Mouse (Mus musculus) retina, postnatal 7 days (tissue): ENCODE measurements around the gene Dbx2.

Experiments
- DNase-seq: peaks from one replicate; pipeline ENCODE4 v3.0.0-alpha.2; 2012; ENCODE audit warnings: low read depth, low spot score

The Dbx2 gene

DNA sequence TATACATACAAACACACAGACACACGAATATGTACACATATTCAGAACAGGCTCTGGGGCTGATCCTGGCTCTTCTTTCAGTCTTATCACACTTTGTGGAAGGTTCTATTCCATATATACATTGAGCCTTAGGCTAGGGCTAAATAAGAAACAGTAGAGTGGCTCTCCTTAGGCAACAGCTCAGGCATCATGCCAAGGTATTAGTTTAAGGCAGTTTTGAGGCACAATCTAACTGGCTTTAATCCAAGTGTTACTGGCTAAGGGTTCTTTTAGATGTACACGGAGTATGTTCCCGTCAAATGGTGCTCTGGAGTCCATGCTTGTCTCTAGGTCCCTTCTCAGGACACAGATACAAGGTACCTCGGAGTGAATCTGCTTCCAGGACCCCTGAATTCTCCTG, 31.4 kb downstream of the Dbx2 start:
- DNase-seq = no peak

DNA sequence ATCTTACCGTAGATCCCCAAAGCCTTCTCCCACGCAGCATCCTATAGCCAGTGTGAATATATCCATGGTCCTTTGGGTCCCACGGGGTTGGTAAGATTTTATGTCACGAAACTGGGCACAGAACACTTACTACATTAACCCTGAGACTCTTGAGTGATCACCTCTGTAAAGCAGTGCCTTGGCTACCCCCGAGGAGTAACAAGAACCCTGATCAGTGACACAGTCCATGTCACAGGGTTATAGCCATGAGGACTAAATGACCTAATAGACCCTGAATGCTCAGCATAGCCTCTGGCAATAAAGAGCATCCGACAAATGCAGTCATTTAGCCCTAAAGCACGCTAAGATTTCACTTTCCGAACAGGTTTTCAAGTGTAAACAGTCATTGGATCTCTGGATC, 33.0 kb downstream of the Dbx2 start:
- DNase-seq = no peak

DNA sequence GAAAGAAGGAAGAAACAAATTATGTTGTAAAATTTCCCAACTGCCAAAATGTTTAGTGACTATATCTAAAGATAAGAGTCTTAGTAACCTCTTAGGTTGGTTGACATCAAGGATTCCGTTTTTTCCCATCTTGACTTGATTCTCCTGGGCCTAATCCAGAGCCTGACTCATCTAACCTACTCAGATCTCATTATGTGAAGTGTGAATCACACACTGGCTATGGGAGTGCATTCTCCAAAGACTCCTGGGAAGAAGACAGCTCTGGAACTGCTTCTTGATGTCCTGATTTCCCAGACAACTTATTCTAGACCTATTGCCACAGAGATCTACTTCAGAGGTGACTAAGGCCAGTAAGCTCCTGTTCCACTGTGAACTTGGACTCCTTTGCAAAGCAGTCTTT, 43.2 kb downstream of the Dbx2 start:
- no peak for DNase-seq

DNA sequence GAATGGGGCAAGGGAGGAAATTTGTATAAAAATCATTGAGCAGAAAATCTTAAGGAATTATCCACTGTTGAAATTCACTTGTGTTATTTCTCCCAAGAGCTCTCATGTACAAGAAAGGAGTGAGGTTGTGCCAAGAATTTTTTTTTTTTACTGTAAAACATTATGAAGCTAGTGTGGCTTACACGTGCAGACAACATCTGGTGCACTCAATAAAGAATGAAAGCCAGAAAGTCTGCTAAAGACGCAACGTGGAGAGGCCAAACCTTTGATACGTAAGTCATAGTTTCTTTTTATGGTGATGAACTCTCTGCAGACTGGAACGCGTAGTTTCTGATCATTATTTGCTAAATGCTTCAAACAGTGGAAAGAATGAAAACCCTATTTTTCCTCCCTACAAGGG, 54.6 kb downstream of the Dbx2 start:
- no peak for DNase-seq

DNA sequence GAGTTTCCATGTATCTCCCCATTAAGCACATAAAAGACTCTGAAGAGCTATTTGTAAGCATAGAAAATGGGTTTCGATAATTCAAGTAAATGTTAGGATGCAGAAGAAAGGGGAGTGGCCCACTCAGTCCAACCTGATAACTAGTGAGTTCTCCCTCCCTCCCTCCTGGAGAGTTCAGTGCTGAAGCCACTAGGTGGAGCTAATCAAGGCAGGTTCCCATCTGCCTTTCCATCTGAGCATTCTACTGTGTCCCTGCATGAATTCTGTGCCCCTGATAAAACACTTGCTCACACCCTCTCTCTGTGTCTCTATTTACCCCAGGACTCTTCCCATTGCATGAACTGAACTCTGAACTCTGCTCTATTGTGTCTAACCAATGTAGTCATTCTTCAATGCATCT, 57.1 kb downstream of the Dbx2 start:
- DNase-seq = peak; percentile 11

DNA sequence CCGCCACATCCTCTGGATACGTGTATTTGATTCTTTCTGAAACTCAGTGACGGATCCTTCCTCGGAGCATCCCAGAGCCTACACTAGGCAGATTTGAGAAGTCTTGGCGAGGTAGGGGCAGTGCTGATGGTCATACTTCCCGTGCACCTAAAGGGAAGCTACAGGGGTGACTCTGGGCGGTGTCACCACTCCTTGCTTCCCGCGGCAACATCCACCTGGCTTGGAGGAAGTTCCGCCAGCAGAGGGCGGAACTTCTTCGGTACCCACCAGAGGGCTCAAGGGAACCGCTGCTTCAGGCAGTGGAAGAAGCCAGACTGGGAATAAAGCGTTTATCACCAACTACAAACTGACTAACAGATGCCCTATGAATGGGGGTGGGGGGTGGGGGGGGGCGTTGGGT, 68.9 kb downstream of the Dbx2 start:
- no peak for DNase-seq

DNA sequence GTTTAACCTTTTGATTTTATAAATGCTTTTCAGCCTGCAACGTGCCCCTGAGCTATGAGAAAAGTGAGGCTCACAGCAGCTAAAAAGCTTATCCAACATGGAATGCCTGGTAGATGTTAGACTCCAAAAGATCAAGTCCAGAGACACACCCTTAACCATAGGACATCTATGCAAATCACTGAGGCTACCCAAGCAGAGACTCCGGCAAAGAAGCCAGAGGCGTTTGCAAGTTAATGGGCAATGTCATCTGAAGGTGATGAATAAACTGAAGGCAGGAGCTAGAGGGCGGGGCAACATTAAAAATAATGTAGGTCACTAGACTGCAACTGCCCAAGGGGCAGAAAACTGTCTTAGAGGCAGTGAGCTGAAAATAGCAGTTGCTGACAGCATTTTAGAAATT, 70.9 kb downstream of the Dbx2 start:
- DNase-seq = no peak

DNA sequence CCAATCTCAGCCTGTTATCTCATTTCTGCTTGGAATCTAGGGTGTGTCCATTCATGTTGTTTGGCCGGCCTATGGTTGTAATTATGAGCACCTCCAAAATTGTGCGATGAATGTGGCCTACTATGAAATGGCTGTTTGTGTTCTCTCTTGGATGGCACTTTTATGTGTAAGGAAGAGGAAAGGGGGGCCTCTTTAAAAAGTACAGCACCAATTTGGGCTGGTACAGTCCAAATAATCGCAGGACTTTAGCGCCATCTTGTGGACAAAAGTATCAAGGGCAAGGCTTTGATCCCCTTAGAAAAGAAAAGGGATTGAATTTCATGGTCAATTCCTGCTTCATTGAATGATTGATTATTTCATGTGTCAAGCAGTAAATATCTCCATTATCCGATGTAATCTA, 81.1 kb downstream of the Dbx2 start:
- DNase-seq = peak; percentile 61
